Mouse (Mus musculus) CH12.LX (cell line): ENCODE results near the gene Slc9a1. TPM values are rescaled to one million over a fixed set of nuclear protein-coding genes. Genes with fewer than 3 reads are reported as not detected.
A peak's percentile ranks its signal among the peaks of the same experiment; 100 is the strongest.

Experiments
- DNase-seq: peaks from one replicate; pipeline ENCODE4 v3.0.0-alpha.2; 2013; ENCODE audit errors: extremely low read depth
- H3K27ac ChIP-seq: 2 replicates; pipeline ENCODE4 v1.5.1; 2012; ENCODE audit warnings: low read depth, mild to moderate bottlenecking, control low read depth, moderate library complexity; ENCODE audit not compliant: insufficient read depth
- H3K27me3 ChIP-seq: replicated peaks from 2 replicates; pipeline ENCODE3; 2012; ENCODE audit warnings: inconsistent platforms
- H3K36me3 ChIP-seq, 2 experiments: replicated peaks in 1 of 2; 2 replicates each; pipeline versions ENCODE3 to v1.6.1; 2012; ENCODE audit warnings: inconsistent platforms in 1 of 2, low read length in 1 of 2, mild to moderate bottlenecking in 1 of 2, mixed read lengths in 1 of 2, moderate library complexity in 1 of 2; ENCODE audit not compliant: control insufficient read depth in 1 of 2, insufficient read depth in 1 of 2
- H3K4me1 ChIP-seq, 2 experiments: 2 replicates each; pipeline ENCODE4 v1.6.1; 2012; ENCODE audit warnings: inconsistent platforms in 1 of 2, moderate library complexity in 1 of 2; ENCODE audit not compliant: insufficient read depth in 2 of 2, control insufficient read depth in 1 of 2
- H3K4me2 ChIP-seq: 2 replicates; pipeline ENCODE4 v1.6.1; 2012; ENCODE audit warnings: low read depth, mild to moderate bottlenecking, control low read depth; ENCODE audit not compliant: poor library complexity, insufficient read depth, severe bottlenecking
- H3K4me3 ChIP-seq, 3 experiments: fragments of 150-350 bp in 1 of 3; sonication (generic) in 1 of 3; replicated peaks in 1 of 3; 2 replicates each; pipeline versions ENCODE3 to v1.5.1; 2011 to 2012; ENCODE audit warnings: low read depth in 2 of 3, low read length in 2 of 3, mild to moderate bottlenecking in 2 of 3, moderate library complexity in 2 of 3, control low read depth in 1 of 3, improper control_type of control experiment in 1 of 3, inconsistent platforms in 1 of 3, mixed read lengths in 1 of 3; ENCODE audit not compliant: poor library complexity in 1 of 3
- H3K79me2 ChIP-seq: replicated peaks from 2 replicates; pipeline ENCODE4 v1.6.1; 2012; ENCODE audit warnings: mild to moderate bottlenecking, moderate library complexity; ENCODE audit not compliant: control insufficient read depth, poor library complexity, insufficient read depth, severe bottlenecking; ENCODE audit errors: extremely low read depth
- H3K9ac ChIP-seq: 2 replicates; pipeline ENCODE4 v1.6.1; 2012; ENCODE audit warnings: low read depth, mild to moderate bottlenecking, control low read depth, moderate library complexity; ENCODE audit not compliant: insufficient read depth
- H3K9me3 ChIP-seq: replicated peaks from 2 replicates; pipeline ENCODE3; 2012; ENCODE audit warnings: low read length, inconsistent platforms, mixed read lengths
- CHD1 ChIP-seq: IDR thresholded peaks from 2 replicates; pipeline ENCODE4 v1.6.1; 2012; ENCODE audit warnings: low read depth, low read length, improper control_type of control experiment, inconsistent platforms
- CHD2 ChIP-seq: IDR thresholded peaks from 2 replicates; pipeline ENCODE4 v1.6.1; 2011; ENCODE audit warnings: low read length, improper control_type of control experiment
- CTCF ChIP-seq, 2 experiments: IDR thresholded peaks in 1 of 2; conservative IDR thresholded peaks in 1 of 2; 2 replicates each; pipeline ENCODE4 v1.5.1; 2011 to 2012; ENCODE audit warnings: low read depth in 2 of 2, low read length in 2 of 2, improper control_type of control experiment in 1 of 2, inconsistent platforms in 1 of 2, mild to moderate bottlenecking in 1 of 2, moderate library complexity in 1 of 2
- E2F4 ChIP-seq: IDR thresholded peaks from 2 replicates; pipeline ENCODE4 v1.6.1; 2011; ENCODE audit warnings: low read depth, low read length, improper control_type of control experiment; ENCODE audit not compliant: insufficient replicate concordance
- ELF1 ChIP-seq: IDR thresholded peaks from 2 replicates; pipeline ENCODE4 v1.6.1; 2014; ENCODE audit warnings: low read depth, mild to moderate bottlenecking, inconsistent platforms, low read length, improper control_type of control experiment
- IRF4 ChIP-seq: IDR thresholded peaks from 2 replicates; pipeline ENCODE4 v1.6.1; 2014; ENCODE audit warnings: low read depth, mild to moderate bottlenecking, inconsistent platforms, low read length, improper control_type of control experiment
- MAFK ChIP-seq: IDR thresholded peaks from 2 replicates; pipeline ENCODE4 v1.6.1; 2011; ENCODE audit warnings: low read length, improper control_type of control experiment; ENCODE audit not compliant: insufficient replicate concordance
- MAX ChIP-seq: IDR thresholded peaks from 2 replicates; pipeline ENCODE4 v1.6.1; 2011; ENCODE audit warnings: low read length, improper control_type of control experiment
- MEF2A ChIP-seq: IDR thresholded peaks from 2 replicates; pipeline ENCODE4 v1.6.1; 2014; ENCODE audit warnings: low read depth, mild to moderate bottlenecking, inconsistent platforms, low read length, improper control_type of control experiment, borderline replicate concordance
- MXI1 ChIP-seq: IDR thresholded peaks from 2 replicates; pipeline ENCODE4 v1.6.1; 2011; ENCODE audit warnings: mild to moderate bottlenecking, low read depth, low read length, improper control_type of control experiment
- MYC ChIP-seq: IDR thresholded peaks from 2 replicates; pipeline ENCODE4 v1.6.1; 2011; ENCODE audit warnings: low read depth, mild to moderate bottlenecking, improper control_type of control experiment, low read length
- POLR2A ChIP-seq: IDR thresholded peaks from 2 replicates; pipeline ENCODE4 v1.6.1; 2011; ENCODE audit warnings: low read depth, mild to moderate bottlenecking, improper control_type of control experiment, low read length
- POLR2AphosphoS2 ChIP-seq: IDR thresholded peaks from 2 replicates; pipeline ENCODE4 v1.6.1; 2011; ENCODE audit warnings: low read depth, low read length, improper control_type of control experiment
- RAD21 ChIP-seq: IDR thresholded peaks from 2 replicates; pipeline ENCODE4 v1.6.1; 2011; ENCODE audit warnings: low read depth, mild to moderate bottlenecking, low read length, improper control_type of control experiment, moderate library complexity
- RCOR1 ChIP-seq: conservative IDR thresholded peaks from 2 replicates; pipeline ENCODE4 v1.6.1; 2012; ENCODE audit warnings: low read depth, mild to moderate bottlenecking, inconsistent platforms, low read length, improper control_type of control experiment
- SMC3 ChIP-seq: IDR thresholded peaks from 2 replicates; pipeline ENCODE4 v1.6.1; 2011; ENCODE audit warnings: low read depth, low read length, improper control_type of control experiment
- USF2 ChIP-seq: conservative IDR thresholded peaks from 2 replicates; pipeline ENCODE4 v1.6.1; 2011; ENCODE audit warnings: low read depth, low read length, improper control_type of control experiment
- ZC3H11A ChIP-seq: IDR thresholded peaks from 2 replicates; pipeline ENCODE4 v1.6.1; 2012; ENCODE audit warnings: low read depth, mild to moderate bottlenecking, inconsistent platforms, low read length, improper control_type of control experiment
- dilution Hi-C: fragments of 300-500 bp; cut with MboI; formaldehyde crosslinking; loops from 2 replicates; pipeline ENCODE4 v1.14.3; 2020; ENCODE audit warnings: low sequenced_read_pairs; ENCODE audit not compliant: extremely low pct_unique_long_range_greater_than_20kb, extremely low pct_ligation_motif_present
- in situ Hi-C: fragments of 300-500 bp; cut with MboI; formaldehyde crosslinking; loops from 3 replicates; pipeline ENCODE4 v1.14.3; 2019; ENCODE audit warnings: low sequenced_read_pairs, low pct_ligation_motif_present, low pct_unique_long_range_greater_than_20kb, mixed read lengths
- polyA plus RNA-seq: library from polyadenylated mRNA; unstranded; fragments of >175 nt; gene quantifications from 2 replicates; pipeline ENCODE4 v1.2.1, GENCODE M21; 2012; ENCODE audit warnings: low read depth; ENCODE audit not compliant: insufficient read length
- total RNA-seq, 2 experiments: library from RNA; depleted of rRNA; stranded (reverse); fragments of 300-350 nt in 1 of 2; fragments of >200 nt in 1 of 2; gene quantifications; 2 replicates each; pipeline ENCODE4 v1.2.3; 2012 to 2014

Gene Slc9a1
- total and polyA plus RNA-seq, 3 experiments: 0.66 to 16.7 (median 4.7) TPM

GRCm38 (mm10) chr4:133423691-133424090, 54.2 kb downstream of the Slc9a1 start:
- no peak overlapping the region for H3K4me3 ChIP-seq
- no peak for TF ChIP-seq POLR2AphosphoS2
- TF ChIP-seq, all 38 proteins: peak for 0
- H3K79me2 ChIP-seq: no peaks in the 10 kb centered on the region
- H3K9me3 ChIP-seq: no peaks in the 10 kb centered on the region
- H3K4me1 ChIP-seq: peaks cover 8 to 18% of the 10 kb centered on the region in 2 experiments; a peak in 3 of 4 replicates
- no peak overlapping the region for H3K9ac ChIP-seq
- dilution Hi-C loops (no loop called here), in situ Hi-C loops (no loop called here)
- H3K27ac ChIP-seq: no peak overlapping the region
- peaks cover 28 to 50% of the 10 kb centered on the region in 2 experiments for H3K36me3 ChIP-seq
- no peak for DNase-seq
- H3K4me2 ChIP-seq: no peak overlapping the region
- H3K27me3 ChIP-seq: no peaks in the 10 kb centered on the region

GRCm38 (mm10) chr4:133424100-133424499, 54.6 kb downstream of the Slc9a1 start:
- no peak for TF ChIP-seq E2F4
- TF ChIP-seq RAD21: peak; percentile 87
- TF ChIP-seq ELF1: no peak
- TF ChIP-seq CHD1: no peak
- peak; percentile 90 for TF ChIP-seq SMC3
- no peak for TF ChIP-seq RCOR1
- TF ChIP-seq MAFK: no peak
- peak; percentile 93 to 95 for TF ChIP-seq CTCF (conservative IDR thresholded peaks at IDR 0.05 in 1 of 2, IDR thresholded peaks at IDR 0.05 in 1 of 2; ENCODE audit: low read depth in 2 of 2, low read length in 2 of 2)
- TF ChIP-seq ZC3H11A: peak; percentile 56; the same call in 1 of the 2 replicates
- TF ChIP-seq POLR2A: no peak
- no peak for TF ChIP-seq CHD2
- no peak for TF ChIP-seq MXI1
- TF ChIP-seq IRF4: peak; percentile 33; the same call in 1 of the 2 replicates
- no peak for TF ChIP-seq MEF2A
- no peak for TF ChIP-seq USF2
- TF ChIP-seq MAX: no peak
- TF ChIP-seq MYC: no peak
- in situ Hi-C loops (no loop called here), dilution Hi-C loops (no loop called here)
- no peak overlapping the region for H3K9ac ChIP-seq
- DNase-seq: peak; percentile 64
- peaks cover 27 to 48% of the 10 kb centered on the region in 2 experiments for H3K36me3 ChIP-seq
- no peaks in the 10 kb centered on the region for H3K27me3 ChIP-seq
- H3K4me1 ChIP-seq: peaks cover 8 to 18% of the 10 kb centered on the region in 2 experiments; a peak in 3 of 4 replicates
- no peak overlapping the region for H3K27ac ChIP-seq
- H3K4me3 ChIP-seq: no peak overlapping the region
- no peaks in the 10 kb centered on the region for H3K79me2 ChIP-seq
- H3K4me2 ChIP-seq: no peak overlapping the region
- no peaks in the 10 kb centered on the region for H3K9me3 ChIP-seq
